ENCODE assay signal across 9 mouse cellular contexts in genomic region chr9:121023526-121024264, GRCm38 (mm10).
DNase-seq lines count a peak whose midpoint lies in the region; ATAC-seq lines count a peak whose summit lies in the region.
"Had no signal": no experiment of that assay in that cellular context is flagged by ENCODE, and none has a peak within 500 bp of the region (broad histone marks: within the 10 kb centered on the region; RNA-seq: fewer than 3 reads in every experiment).

No protein-coding gene starts in this region.

- 86% methylated on average over 14 of the region's 14 CpGs for WGBS in kidney, embryonic 15.5 days

- H3K4me2 ChIP-seq in kidney, embryonic 15.5 days: no peak overlapping the region
- H3K4me2 ChIP-seq: lung, embryonic 14.5 days had no signal

- H3K4me3 ChIP-seq in kidney, embryonic 15.5 days (replicated peaks): no peak overlapping the region

- no peak overlapping the region for H3K9ac ChIP-seq in kidney, embryonic 15.5 days
- H3K9ac ChIP-seq: lung, embryonic 14.5 days had no signal

- H3K27ac ChIP-seq in kidney, embryonic 15.5 days: no peak overlapping the region

- H3K36me3 ChIP-seq in kidney, embryonic 15.5 days: no peaks in the 10 kb centered on the region

- DNase-seq in gastrocnemius, postnatal 10 days: peak; percentile 19
- no peak for DNase-seq in gastrocnemius, adult 8-10 months (ENCODE audit: low spot score in 2 of 2)
- peak; percentile 42 to 44 for DNase-seq in right cerebral cortex, postnatal 10 days (ENCODE audit: low spot score in 2 of 2)
- no peak for DNase-seq in right cerebral cortex, postnatal 25 days
- DNase-seq in layer of hippocampus, adult 9-11 months: peak; percentile 44
- DNase-seq in thymus, postnatal 4 days: peak; percentile 45
- DNase-seq in left cerebral cortex, adult 9 months (ENCODE audit: low spot score in 2 of 2): no peak
- DNase-seq: lung, embryonic 14.5 days had no signal

- no peaks in the 10 kb centered on the region for H3K27me3 ChIP-seq in kidney, embryonic 15.5 days

- ATAC-seq in kidney, embryonic 15.5 days (replicated peaks; ENCODE audit: low FRiP score): no peak

- no peaks in the 10 kb centered on the region for H3K4me1 ChIP-seq in kidney, embryonic 15.5 days

- no peaks in the 10 kb centered on the region for H3K9me3 ChIP-seq in kidney, embryonic 15.5 days (replicated peaks)

Comparison
In these comparisons a context has a peak if more than half of its experiments do, and no peak if none do; other contexts are left out.
1. DNase-seq: peak in gastrocnemius, postnatal 10 days (single experiment), right cerebral cortex, postnatal 10 days (2 of 2), layer of hippocampus, adult 9-11 months (single experiment) and thymus, postnatal 4 days (single experiment); none in gastrocnemius, adult 8-10 months (0 of 2), right cerebral cortex, postnatal 25 days (single experiment) and left cerebral cortex, adult 9 months (0 of 2).